Mouse (Mus musculus): ENCODE data around the gene Gm11077. TPM values are rescaled to one million over a fixed set of nuclear protein-coding genes. Genes with fewer than 3 reads are reported as not detected.

Gm11077 gene
- not detected in 2 replicates for polyA plus RNA-seq (2015; fragmentation: Nextera tagmentation; extraction: Ambion mirVana)

DNA sequence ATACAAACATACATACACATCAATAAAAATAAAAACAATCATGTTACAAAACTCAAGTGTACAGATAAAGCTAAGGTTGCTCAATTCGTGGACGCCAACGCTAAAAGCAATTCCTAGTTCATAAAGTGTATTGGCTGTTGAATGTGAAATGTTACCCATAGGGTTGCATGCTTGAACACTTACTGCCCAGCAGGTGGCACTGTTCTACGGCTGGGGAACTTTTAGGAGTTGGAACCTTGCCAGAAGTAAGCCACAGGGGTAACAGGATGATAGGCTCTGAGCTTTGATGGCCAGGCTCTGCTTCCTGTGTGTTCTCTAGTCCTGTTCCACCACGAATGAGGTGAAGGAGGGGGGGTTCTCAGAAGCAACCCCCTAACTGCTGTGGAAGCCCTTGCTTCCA, at the start of gene Gm11077:
Gene Gm11077, plus strand, starts transcription at position 13 of the 400 bp plus-strand sequence.

Other genes starting within 250 kb of the Gm11077 start
- gene Aebp2, start 106.6 kb upstream of the Gm11077 start, polyA plus RNA-seq (2015; fragmentation: Nextera tagmentation; extraction: Ambion mirVana), result 7.1 and 7.3 TPM in 2 replicates